Mouse (Mus musculus): ENCODE results near the gene Emc9. TPM values are rescaled to one million over a fixed set of nuclear protein-coding genes. Genes with fewer than 3 reads are reported as not detected.

Gene Emc9
- polyA plus RNA-seq, 3 experiments from 2014 or later = 19.1 to 25.6 (median 23.3) TPM

DNA sequence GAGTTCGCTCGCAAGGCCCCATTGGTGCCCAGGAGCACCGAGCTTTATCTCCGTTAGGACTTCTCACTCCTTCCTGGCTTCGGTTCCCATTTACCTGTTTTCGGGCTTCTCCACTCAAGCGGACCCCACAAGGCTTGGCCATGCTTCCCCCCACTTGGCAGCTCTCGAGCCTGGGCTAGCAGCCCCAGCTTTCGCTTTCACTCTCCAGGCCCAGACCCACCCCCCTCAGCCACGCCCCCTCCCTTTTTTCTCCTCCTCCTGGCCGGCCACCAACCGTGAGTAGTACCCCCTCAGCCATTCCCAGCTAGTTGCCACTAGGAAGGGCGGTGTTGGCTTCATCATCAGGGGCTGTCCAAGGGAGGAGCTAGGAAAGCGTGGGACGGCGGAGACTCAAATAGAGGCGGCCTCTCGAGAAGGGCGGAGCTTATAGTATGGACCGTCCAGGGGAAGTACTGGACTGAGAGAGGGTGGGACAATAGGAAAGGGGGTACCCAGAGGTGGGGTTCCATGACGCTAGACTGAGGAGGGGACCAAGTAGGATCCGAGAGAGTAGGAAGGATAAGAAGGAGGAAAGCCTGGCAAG, 5.7 kb upstream of the Emc9 start, which contains the start of gene Psme2:
Psme2 (minus strand) TSS at position 366 of the 583 bp plus-strand sequence.
- peak; percentile 57 for ATAC-seq

DNA sequence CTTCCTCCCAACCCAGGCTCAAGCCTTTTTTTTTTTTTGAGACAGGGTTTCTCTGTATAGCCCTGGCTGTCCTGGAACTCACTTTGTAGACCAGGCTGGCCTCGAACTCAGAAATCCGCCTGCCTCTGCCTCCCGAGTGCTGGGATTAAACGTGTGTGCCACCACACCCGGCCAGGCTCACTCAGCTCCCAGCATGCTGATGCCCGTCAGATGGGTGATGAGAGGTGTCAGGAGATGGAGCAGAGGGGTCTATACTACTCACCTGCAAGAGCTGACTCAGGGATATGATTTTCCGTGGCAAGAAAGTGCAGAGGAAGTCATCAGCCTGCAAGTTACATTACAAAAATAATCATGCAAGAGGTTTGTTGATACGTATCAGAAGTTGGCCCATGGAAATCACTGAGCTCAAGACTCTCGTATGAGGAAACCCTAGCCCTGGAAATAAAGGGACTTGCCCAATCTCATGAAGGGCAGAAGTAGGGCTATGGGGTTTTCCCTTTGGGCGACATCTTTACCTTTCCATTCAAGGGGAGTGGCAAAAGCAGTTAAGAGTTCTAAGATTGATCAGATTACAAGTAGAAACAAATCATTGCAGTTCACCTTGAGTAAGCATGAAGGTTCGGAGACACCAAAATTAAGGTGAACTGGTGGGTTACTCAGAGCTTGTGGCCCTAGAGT, 4.8 kb upstream of the Emc9 start:
- ATAC-seq = peak; percentile 32

DNA sequence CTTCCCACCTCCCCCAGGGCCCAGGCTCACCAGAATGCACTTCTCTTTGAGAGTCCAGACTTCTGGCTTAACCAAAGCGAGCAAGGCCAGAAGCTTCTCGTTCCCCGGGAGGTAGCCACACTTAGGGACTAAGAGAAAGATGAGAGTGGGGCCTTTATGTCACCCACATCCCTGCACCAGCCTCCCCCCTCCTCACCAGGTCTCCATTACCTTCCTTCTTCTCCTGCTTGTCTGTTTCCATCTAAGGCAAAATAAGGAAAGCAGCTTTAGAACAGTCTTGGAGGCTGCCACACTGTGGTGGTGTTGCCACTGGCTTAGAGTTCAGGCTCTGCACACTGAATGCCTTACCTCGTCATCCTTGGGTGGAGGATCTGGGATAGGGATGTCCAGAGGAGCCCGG, 4.2 kb upstream of the Emc9 start:
- ATAC-seq = no peak

DNA sequence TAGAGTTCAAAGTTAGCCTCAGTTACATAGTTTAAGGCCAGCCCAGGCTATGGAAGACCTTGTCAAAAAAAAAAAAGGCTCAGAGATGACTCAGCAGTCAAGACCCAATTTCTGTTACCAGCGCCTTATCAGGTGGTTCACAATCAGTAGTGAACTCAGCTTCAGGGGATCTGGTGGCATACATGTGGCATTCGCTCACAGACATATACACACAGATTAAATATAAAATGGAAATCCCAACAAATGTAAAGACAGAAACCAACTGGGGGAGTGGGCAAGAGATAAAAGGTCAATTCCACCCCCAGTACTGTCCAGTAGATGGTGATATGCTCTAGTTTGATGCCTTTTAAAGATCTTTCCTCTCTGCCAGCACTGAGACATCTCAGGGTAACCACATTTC, 1.0 kb upstream of the Emc9 start:
- ATAC-seq = no peak

DNA sequence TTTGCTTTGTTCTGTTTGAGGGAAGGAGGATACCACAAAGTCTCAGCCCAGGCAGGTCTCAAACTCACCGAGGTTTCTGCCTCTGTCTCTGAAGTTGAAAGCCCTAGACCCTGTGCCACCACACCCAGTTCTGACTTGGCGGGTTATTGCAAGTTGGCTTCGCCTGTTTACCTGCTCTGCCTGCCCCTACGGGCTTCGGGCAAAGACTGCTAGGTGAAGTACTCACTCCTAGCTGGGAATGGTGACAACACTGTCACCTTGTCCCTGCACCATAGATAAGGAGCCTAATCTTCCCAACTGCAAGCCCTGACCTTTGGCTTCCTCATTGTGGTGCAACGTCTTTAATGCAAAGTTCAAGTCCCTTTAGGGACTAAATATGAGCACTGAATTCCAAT, 461 bp upstream of the Emc9 start:
- peak; percentile 27 for ATAC-seq

DNA sequence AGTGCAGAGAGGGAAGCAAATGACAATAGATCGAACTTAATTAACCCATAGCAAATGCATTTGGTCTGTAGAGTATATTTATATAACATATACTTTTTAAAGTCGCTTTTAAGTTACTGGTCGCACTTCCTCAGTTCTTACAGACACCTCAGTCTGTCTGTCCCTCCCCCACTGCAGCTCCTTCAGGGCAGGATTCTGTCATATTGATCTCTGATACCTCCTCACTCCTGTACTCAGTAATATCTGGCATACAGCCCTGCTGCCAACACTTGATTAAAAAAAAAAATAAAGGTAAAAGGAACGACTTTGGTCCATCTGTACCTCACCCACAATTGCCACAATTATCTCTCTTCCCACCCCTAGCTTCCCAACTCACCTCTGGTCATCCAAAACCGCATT, 800 bp downstream of the Emc9 start:
- ATAC-seq = no peak

DNA sequence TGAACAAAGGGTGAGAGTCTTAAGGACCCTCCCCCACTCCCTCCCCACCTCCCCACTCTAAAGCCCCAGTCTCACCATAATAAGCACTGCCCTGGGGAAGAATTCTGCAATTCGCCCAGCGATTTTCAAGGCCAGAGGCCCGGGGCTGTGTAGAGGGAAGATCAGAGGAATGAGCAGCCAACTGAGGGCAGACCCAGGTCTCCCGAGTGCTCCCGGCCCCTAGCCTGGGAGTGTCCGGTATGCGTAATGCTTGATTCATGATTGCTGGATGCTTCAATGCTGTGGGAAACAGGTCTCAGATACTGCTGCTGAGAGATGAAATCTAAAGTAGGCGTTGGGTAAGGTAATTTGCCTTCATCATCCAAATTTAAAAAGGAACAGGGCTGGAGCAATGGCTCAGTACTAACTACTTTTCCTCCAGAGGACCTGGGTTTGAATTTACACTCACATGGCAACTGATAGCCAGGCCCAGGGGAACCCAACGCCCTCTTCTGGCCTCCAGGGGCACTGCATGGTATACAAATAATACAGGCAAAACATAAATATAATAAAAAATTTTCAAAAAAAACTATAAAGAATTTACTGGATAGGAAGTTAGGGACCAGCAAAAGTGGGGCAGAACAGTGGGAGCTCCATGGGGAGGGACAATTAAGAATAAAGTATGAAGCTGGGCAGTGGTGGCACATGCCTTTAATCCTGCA, 3.0 kb downstream of the Emc9 start:
- no peak for ATAC-seq

DNA sequence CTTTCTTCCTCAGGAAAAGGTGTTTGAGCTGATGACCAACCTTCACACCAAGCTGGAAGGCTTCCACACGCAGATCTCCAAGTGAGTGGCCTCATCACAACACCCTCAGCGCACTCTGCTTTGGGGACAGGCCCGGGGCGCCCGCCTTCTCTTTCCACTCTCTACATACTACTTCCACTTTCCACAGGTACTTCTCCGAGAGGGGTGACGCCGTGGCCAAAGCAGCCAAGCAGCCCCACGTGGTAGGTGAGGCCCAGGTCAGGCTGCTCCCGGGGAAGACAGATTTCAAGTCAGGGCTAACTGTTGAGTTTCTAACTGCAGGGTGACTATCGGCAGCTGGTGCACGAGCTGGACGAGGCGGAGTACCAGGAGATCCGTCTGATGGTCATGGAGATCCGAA, 4.4 kb downstream of the Emc9 start:
- ATAC-seq = no peak

DNA sequence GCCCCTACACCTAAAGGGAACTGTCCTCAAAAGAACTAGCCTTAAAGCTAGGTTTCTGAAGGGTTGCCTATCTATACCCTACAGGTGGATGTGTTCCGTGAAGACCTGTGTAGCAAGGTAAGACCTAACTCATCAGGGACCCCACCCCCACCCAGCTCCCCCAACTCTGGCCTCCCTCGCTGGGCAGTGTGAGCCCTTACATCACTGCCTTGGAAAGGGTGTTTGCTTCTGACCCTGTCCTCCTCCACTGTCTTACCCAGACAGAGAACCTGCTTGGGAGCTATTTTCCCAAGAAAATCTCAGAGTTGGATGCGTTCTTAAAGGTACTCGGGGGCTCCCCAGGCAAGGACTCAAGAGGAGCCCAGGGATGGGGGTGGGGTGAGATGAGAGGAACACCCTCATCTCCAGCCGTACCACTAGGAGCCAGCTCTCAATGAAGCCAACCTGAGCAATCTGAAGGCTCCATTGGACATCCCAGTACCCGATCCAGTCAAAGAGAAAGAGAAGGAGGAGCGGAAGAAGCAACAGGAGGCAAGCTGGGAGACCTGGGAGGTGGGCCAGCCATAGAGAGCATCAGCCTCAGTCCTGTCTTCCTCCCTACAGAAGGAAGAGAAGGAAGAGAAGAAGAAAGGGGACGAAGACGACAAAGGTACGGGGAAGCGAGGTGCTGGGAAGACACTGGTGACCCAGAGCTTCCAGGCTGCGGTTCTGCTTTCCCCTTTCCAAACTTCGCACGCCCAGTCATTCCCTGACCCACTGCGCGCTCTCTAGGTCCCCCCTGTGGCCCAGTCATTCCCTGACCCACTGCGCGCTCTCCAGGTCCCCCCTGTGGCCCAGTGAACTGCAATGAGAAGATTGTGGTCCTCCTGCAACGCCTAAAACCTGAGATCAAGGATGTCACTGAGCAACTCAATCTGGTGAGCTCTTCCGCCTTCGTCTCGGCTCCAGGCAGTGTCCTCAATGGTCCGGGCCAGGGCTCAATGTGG, 5.3 kb downstream of the Emc9 start:
- ATAC-seq = no peak

DNA sequence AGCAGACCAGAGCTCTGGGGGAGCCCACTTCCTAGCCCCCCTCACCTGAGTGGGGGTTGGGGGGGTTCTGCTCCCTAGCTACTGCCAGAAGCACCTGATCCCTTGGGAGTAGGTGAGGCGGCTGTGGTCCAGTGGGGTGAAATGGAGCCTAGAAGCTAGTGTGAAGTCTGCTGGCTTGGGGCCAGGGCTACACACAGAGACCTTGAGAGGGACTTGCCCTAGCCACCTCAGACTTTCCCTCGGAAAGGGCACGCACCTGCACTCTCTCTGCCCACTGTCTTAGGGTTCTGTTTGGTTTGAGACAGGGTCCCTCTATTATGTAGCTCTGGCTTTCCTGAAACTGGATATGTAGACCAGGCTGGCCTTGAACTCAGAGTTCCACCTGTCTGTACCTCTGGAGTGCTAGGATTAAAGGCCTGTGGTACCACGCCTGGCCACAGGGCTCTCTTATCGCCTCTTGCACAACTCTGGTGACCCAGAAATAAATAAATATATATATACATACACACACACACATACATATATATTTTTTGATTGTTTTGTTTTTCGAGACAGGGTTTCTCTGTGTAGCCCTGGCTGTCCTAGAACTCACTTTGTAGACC, 6.3 kb downstream of the Emc9 start:
- peak; percentile 52 for ATAC-seq

DNA sequence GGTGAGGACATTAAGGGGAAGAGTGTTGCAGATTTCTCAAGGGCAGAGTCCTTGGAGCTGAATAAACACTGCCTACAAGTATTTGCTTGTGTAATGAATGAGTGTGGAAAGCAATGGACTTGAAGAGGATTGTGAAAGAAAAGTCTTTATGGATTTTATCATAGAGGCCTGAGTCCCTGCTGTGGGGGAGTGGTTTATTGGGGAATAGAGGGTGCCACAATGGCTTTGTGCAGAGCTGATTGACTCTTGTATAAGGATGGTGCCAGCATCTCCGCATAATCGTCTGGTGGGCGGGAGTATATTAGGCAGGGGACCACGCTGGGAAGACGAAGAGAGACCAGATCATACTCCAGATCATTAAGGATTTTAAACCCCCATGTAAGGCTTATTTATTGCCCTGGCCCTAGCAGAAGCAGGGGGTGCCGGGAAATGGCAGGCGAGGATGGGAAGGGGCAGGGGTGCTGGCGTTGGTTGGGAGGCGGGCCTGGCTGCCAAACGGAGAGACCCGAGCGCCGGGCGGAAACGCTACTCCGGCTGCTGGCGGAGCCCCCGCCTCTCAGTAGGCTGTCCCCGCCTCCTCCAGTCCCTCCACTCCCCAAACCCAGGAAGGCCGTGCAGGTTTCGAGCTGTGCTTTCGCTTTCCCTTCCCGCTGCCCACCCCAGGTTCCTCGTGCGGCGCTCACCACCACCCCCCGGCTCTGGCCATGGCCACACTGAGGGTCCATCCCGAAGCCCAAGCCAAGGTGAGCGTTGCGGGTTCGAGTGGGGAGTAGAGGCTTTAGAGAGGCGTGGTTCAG, 7.0 kb downstream of the Emc9 start, which contains the start of gene Psme1:
Psme1 (plus strand) TSS at position 253 of the 797 bp plus-strand sequence.
- ATAC-seq = peak; percentile 97

DNA sequence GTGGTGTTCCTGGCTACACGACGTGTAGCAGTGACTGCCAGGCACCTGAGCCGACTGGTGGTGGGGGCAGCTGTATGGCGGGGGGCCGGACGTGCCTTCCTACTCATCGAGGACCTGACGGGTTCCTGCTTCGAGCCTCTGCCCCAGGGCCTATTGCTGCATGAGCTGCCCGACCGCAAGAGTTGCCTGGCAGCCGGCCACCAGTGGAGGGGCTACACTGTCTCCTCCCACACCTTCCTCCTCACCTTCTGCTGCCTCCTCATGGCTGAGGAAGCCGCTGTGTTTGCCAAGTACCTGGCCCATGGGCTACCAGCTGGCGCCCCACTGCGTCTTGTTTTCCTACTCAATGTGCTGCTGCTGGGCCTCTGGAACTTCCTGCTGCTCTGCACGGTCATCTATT, 8.7 kb downstream of the Emc9 start:
- no peak for ATAC-seq

DNA sequence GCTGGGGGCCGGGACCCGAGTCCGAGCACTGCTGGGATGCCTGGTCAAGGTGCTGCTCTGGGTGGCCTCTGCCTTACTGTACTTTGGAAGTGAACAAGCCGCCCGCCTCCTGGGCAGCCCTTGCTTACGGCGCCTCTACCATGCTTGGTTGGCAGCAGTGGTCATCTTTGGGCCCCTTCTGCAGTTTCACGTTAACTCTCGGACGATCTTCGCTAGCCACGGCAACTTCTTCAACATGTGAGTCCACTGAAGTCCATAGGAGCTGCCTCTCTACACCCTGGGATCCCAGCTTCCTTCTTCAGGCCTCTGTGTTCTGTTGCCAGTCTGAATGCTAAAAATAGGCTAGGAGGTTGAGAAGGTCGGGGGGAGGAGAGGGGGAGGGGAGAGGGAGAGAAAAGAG, 9.4 kb downstream of the Emc9 start:
- ATAC-seq = no peak

DNA sequence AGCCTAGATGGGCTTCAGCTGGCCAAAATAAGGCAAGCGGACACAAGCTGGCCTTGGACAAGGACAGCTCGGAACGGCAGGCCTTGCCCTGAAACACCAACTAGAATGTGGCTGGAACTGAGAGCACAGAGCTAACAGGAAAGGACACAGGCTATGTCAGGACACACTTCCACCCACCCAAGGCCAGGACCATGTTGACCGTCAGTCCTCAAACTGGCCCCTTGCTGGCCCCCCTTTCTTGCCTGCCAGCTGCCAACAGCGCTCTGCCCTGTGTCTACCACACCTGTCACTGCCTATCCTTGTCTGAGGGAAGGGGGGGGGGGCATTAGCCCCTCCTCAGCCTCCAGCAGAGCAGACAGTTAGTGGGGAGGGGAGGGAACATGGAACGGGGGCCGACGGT, 9.8 kb downstream of the Emc9 start, which contains the start of gene Fitm1:
Fitm1 (plus strand) TSS at position 316 of the 400 bp plus-strand sequence.
- ATAC-seq = no peak

DNA sequence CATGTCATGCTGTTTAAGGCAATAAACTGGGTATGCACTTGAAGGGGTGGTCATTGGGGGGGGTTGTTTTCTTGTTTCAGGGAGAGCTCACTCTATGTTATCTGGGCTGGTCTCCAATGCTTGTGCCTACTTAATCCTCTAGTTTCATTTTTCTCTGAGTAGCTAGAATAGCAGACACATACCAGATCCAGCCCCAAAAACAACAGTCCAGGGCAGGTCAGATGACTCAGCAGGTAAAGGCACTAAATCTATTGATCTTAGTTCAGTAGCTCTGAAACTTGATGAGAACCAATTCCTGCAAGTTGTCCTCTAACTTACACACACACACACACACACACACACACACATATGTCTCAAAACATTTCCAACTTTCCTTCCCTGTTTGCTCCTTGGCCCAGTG, 13.3 kb downstream of the Emc9 start:
- no peak for ATAC-seq

DNA sequence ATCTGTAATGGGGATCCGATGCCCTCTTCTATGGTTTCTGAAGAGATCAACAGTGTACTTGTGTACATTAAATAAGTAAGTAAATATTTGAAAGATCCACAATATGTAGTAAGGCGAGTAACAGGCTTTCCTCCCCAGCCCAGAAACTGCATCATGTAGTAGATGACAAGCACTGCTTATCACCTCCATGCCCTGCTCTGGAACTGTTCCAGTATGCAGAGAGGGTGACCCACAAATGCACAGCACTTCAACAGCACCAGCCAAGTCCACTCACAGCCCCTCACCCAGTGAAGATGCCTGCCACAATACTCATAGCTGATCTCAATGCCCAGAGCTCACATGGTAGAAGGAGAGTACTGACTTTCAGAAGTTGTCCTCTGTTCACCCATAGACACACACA, 14.5 kb downstream of the Emc9 start:
- no peak for ATAC-seq

DNA sequence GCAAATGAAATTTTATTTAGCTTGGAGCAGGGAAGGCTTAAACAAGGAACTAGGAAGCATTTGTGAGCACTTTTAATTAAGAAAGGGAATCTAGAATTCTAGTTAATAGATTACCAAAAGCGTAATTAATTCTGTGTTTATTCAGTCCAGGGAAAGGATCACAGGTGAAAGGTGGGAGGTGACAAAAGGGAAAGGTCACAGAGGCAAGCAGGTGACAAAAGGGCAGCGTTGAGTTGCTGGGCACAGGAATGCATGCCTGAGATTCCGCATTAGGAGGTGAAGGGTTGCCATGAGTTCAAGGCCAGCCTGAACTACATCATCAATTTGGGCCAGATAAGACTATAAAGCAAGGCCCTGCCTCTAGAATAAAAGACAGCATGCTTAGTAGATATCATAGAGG, 17.6 kb downstream of the Emc9 start:
- no peak for ATAC-seq

DNA sequence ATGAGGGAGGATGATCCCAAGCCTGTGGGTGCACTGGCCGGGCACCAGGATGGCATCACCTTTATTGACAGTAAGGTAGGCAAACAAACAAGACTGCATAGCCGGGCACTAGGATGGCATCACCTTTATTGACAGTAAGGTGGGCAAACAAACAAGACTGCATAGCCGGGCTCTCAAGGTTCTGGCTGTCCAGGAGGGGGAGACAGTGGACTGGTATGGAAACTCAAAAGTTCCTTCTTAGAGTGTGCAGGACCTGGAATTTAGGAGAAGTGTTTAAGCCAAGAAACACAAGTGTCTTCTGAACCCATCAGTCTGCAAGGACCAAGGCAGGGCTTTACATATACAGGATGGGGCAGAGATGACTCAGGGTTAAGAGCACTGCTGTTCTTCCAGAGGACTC, 19.4 kb downstream of the Emc9 start:
- ATAC-seq = no peak

DNA sequence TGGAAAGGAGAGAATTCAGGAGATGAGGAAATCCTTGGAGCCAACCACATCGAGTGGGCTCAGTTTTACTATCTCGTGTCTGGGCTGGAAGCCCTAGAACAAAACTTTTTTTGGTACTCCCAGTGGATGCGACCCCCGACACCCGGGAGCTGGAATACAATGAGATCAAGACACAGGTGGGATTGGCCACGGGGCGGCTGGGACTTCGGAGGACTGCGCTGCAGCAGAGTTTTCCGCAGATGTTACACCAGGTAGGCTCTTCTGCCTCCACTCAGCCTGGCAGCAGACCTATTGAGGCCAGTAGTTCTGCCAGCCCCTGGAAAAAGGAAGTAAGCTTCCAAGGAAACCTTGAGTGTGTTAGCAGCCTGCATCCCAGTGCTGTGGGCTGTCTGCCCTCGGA, 21.9 kb downstream of the Emc9 start:
- ATAC-seq = no peak

DNA sequence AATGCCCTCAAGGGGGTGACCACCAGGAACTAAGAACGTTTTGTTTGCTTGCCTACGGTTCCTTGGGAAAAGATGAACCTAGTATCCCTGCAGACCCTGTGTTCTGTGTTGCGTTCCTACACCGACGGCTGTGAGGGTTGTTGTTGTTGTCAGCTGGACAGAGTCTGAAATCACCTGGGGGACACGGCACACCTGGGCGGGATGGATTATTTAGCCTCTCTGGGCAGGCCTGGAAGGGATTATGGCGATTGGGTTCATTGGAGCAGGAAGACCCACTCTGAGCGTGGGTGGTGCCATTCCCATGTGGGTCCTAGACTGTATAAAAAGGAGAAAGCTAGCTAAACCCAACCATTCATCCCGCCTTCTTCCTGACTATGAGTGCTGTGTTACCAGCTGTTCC, 23.2 kb downstream of the Emc9 start:
- no peak for ATAC-seq
